Mouse (Mus musculus) heart, postnatal 10 days (tissue): ENCODE measurements around the gene Cldn13. TPM values are rescaled to one million over a fixed set of nuclear protein-coding genes. Genes with fewer than 3 reads are reported as not detected.
A peak's percentile ranks its signal among the peaks of the same experiment; 100 is the strongest.
"Not testable (repeated sequence)": the region's sequence is repeated elsewhere in the genome, so short reads cannot be mapped to it uniquely, and the experiment has no call there.

Experiments used
- DNase-seq, 2 experiments: peaks; one replicate each; pipeline ENCODE4 v3.0.0; 2021
- intact Hi-C: fragments of 180-260 bp; cut with DNase I; formaldehyde crosslinking; loops from one replicate; pipeline ENCODE4 v1.15.1; 2025
- total RNA-seq, 2 experiments: library from RNA; stranded (reverse); gene quantifications; 2 replicates each; pipeline ENCODE4 v1.2.3; 2021

Gene Cldn13
- total RNA-seq, 2 experiments from 2014 or later: not detected

GRCm38 (mm10) chr5:134936051-134936450 lies 20.7 kb upstream of the Cldn13 start:
- no peak for DNase-seq
- intact Hi-C loops: no loop called here

GRCm38 (mm10) chr5:134934666-134935065 lies 19.3 kb upstream of the Cldn13 start:
- DNase-seq: no peak
- intact Hi-C loops: no loop called here

- intact Hi-C loops: loop anchor here (1.0 to 2.0 kb wide), 2 partner anchors 27 to 32 kb away; partner anchors contain the start of gene Tmem270
- DNase-seq: not testable (repeated sequence)
Observed at GRCm38 (mm10) chr5:134933686-134934085, 18.4 kb upstream of the Cldn13 start.

- DNase-seq: no peak
- intact Hi-C loops: loop anchor here (1.0 to 2.0 kb wide), 2 partner anchors 26 to 32 kb away; partner anchors contain the start of gene Tmem270
Observed at GRCm38 (mm10) chr5:134933281-134933680, 18.0 kb upstream of the Cldn13 start.

GRCm38 (mm10) chr5:134932903-134933276 lies 17.6 kb upstream of the Cldn13 start:
- intact Hi-C loops: loop anchor here (1.0 to 2.0 kb wide), 2 partner anchors 26 to 32 kb away; partner anchors contain the start of gene Tmem270
- peak; percentile 63 to 78 for DNase-seq

- DNase-seq: peak; percentile 91 to 92
- intact Hi-C loops: loop anchor here (2.0 kb wide), 1 partner anchor 26 kb away; the partner anchor contains the start of gene Tmem270
Observed at GRCm38 (mm10) chr5:134932179-134932902, 17.0 kb upstream of the Cldn13 start, which contains the start of gene Mettl27. TSS of gene Mettl27 (plus strand) at chr5:134932368.

GRCm38 (mm10) chr5:134929988-134930387 lies 14.7 kb upstream of the Cldn13 start:
- intact Hi-C loops: no loop called here
- no peak for DNase-seq

- DNase-seq: no peak
- intact Hi-C loops: no loop called here
Observed at GRCm38 (mm10) chr5:134926726-134927125, 11.4 kb upstream of the Cldn13 start.

- intact Hi-C loops: no loop called here
- no peak for DNase-seq
Observed at GRCm38 (mm10) chr5:134923141-134923540, 7.8 kb upstream of the Cldn13 start.

GRCm38 (mm10) chr5:134921106-134921505 lies 5.8 kb upstream of the Cldn13 start:
- no peak for DNase-seq
- intact Hi-C loops: no loop called here

- intact Hi-C loops: no loop called here
- DNase-seq: no peak
Observed at GRCm38 (mm10) chr5:134920106-134920687, 4.9 kb upstream of the Cldn13 start.

GRCm38 (mm10) chr5:134919097-134919496 lies 3.8 kb upstream of the Cldn13 start:
- intact Hi-C loops: no loop called here
- DNase-seq: peak in 1 of 2 experiments; percentile 17

GRCm38 (mm10) chr5:134918071-134918832 lies 2.9 kb upstream of the Cldn13 start:
- intact Hi-C loops: no loop called here
- DNase-seq: peak; percentile 45 to 77

- DNase-seq: no peak
- intact Hi-C loops: no loop called here
Observed at GRCm38 (mm10) chr5:134914510-134914909, 816 bp downstream of the Cldn13 start.

- intact Hi-C loops: no loop called here
- no peak for DNase-seq
Observed at GRCm38 (mm10) chr5:134913753-134914152, 1.6 kb downstream of the Cldn13 start.

- no peak for DNase-seq
- intact Hi-C loops: no loop called here
Observed at GRCm38 (mm10) chr5:134913352-134913751, 2.0 kb downstream of the Cldn13 start.

- DNase-seq: no peak
- intact Hi-C loops: no loop called here
Observed at GRCm38 (mm10) chr5:134911901-134912300, 3.4 kb downstream of the Cldn13 start.

GRCm38 (mm10) chr5:134907135-134907534 lies 8.2 kb downstream of the Cldn13 start:
- intact Hi-C loops: loop anchor here (1.0 to 2.0 kb wide), 2 partner anchors 26 to 59 kb away; partner anchors contain the start of gene Mettl27
- DNase-seq: peak; percentile 94 to 97

- no peak for DNase-seq
- intact Hi-C loops: loop anchor here (1.0 to 2.0 kb wide), 2 partner anchors 26 to 60 kb away; partner anchors contain the start of gene Mettl27
Observed at GRCm38 (mm10) chr5:134906633-134907032, 8.7 kb downstream of the Cldn13 start, which contains the start of gene Tmem270. TSS of gene Tmem270 (minus strand) at chr5:134906733.

GRCm38 (mm10) chr5:134901644-134902027 lies 13.7 kb downstream of the Cldn13 start:
- intact Hi-C loops: loop anchor here (2.0 to 5.0 kb wide), 2 partner anchors 193 to 399 kb away; no protein-coding TSS in a partner anchor

More at GRCm38 (mm10) chr5:134901644-134902027, 13.7 kb downstream of the Cldn13 start:
- no peak for DNase-seq
